Mouse (Mus musculus) stomach, embryonic 16.5 days (tissue): ENCODE results near the gene Iqcn. TPM values are rescaled to one million over a fixed set of nuclear protein-coding genes. Genes with fewer than 3 reads are reported as not detected.

Experiments used
- ATAC-seq: fragments of 200-750 bp; cut with Nextera tagmentation; 2 replicates; pipeline ENCODE4 v1.8.0; 2017; ENCODE audit warnings: moderate number of reproducible peaks, moderate TSS enrichment; ENCODE audit not compliant: insufficient read depth, low FRiP score
- H3K27ac ChIP-seq: fragments of 300-500 bp; sonication (generic); 2 replicates; pipeline ENCODE4 v1.5.1; 2014; ENCODE audit warnings: low read length
- H3K27me3 ChIP-seq: fragments of 300-500 bp; sonication (generic); 2 replicates; pipeline ENCODE4 v1.6.1; 2014; ENCODE audit warnings: low read length, control low read depth, mixed read lengths; ENCODE audit not compliant: control insufficient read depth, insufficient read depth
- H3K36me3 ChIP-seq: fragments of 300-500 bp; sonication (generic); 2 replicates; pipeline ENCODE4 v1.6.1; 2014; ENCODE audit warnings: low read length; ENCODE audit not compliant: control insufficient read depth, insufficient read depth
- H3K4me1 ChIP-seq: fragments of 300-500 bp; sonication (generic); 2 replicates; pipeline ENCODE4 v1.6.1; 2014; ENCODE audit warnings: low read length, control low read depth, mixed read lengths; ENCODE audit not compliant: control insufficient read depth, insufficient read depth
- H3K4me2 ChIP-seq: fragments of 300-500 bp; sonication (generic); 2 replicates; pipeline ENCODE4 v1.6.1; 2014; ENCODE audit warnings: low read depth, low read length, mixed read lengths
- H3K4me3 ChIP-seq: fragments of 300-500 bp; sonication (generic); replicated peaks from 2 replicates; pipeline ENCODE4 v1.5.1; 2014; ENCODE audit warnings: mild to moderate bottlenecking, low read length
- H3K9ac ChIP-seq: fragments of 300-500 bp; sonication (generic); 2 replicates; pipeline ENCODE4 v1.6.1; 2014; ENCODE audit warnings: low read length
- H3K9me3 ChIP-seq: fragments of 300-500 bp; sonication (generic); replicated peaks from 2 replicates; pipeline ENCODE4 v1.6.1; 2016; ENCODE audit warnings: low read length, control low read depth; ENCODE audit not compliant: control insufficient read depth
- WGBS: fragments of 180-500 bp; shearing (Covaris S2); extraction: QIAGEN DNeasy Blood & Tissue Kit; methylation state at CpG from one replicate; pipeline ENCODE4 v1.1.7; 2014; 5-methylcytosine and 5-hydroxymethylcytosine counted together
- polyA plus RNA-seq: library from polyadenylated mRNA; unstranded; fragments of >200 nt; fragmentation: Nextera tagmentation; extraction: Ambion mirVana; gene quantifications from 2 replicates; pipeline ENCODE4 v1.2.1, GENCODE M21; 2015

Gene Iqcn
- polyA plus RNA-seq, 1 experiment from 2014 or later = not detected

GRCm38 (mm10) chr8:70765838-70766570 is 62.7 kb downstream of the Iqcn start:
- Histone ChIP-seq H3K9me3 (no peaks in the 10 kb centered on the region), H3K4me1 (peaks cover 40% of the 10 kb centered on the region), H3K27ac (peak overlapping the region; percentile 90), H3K27me3 (no peaks in the 10 kb centered on the region), H3K4me2 (peak overlapping the region; percentile 95), H3K4me3 (peak overlapping the region; percentile 59), H3K9ac (peak overlapping the region; percentile 80), H3K36me3 (peaks cover 27% of the 10 kb centered on the region)
- WGBS = 1% methylated on average over 34 of the region's 34 CpGs
- ATAC-seq = no peak

DNA sequence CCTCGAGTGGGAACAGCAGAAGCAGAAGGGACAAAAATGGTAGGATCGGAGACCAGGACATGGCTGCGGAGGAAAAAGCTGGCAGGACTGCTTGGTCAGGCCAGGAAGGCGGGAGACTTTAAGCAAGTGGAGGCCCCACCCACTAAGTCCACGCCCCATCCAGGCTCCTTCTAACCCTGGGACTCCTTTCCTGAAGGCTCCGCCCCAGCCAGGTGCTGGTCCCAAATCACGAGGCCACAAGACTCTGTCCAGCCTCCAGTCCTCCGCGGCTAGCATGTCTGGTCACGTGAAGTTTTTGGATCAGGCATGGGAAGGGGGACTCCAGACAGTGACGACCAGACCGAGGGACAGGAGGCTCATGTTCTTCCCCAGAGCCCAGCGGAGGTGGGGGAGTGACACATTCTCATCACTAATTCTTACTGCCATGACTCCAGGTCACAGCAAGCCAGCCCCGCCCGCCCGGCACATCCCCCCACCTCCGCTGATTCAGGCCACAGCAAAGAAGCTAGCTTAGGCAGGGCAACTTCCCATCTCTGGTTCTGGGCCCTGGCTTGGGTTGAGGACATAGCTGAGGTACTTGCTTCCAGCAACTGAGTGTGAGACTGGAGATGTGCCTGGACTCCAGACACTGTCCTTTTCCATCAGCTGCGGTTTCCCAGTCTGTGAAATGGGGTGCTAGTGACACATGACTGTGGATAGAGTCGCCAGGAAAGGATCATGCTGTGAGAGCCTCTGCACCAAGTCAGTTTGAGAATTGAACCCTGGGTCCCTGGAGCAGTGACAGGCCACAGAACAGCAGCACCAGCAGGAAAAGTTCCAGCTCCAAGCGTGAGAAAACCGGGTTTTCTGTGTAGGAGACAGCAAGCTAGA is 63.5 kb downstream of the Iqcn start:
- peaks cover 35% of the 10 kb centered on the region for H3K36me3 ChIP-seq
- H3K9me3 ChIP-seq = no peaks in the 10 kb centered on the region
- H3K9ac ChIP-seq = peak overlapping the region; percentile 80
- peak overlapping the region; percentile 95 for H3K4me2 ChIP-seq
- peak; percentile 74 for ATAC-seq
- H3K4me3 ChIP-seq = peak overlapping the region; percentile 59
- H3K27me3 ChIP-seq = no peaks in the 10 kb centered on the region
- peak overlapping the region; percentile 90 for H3K27ac ChIP-seq
- 10% methylated on average over 21 of the region's 21 CpGs for WGBS
- H3K4me1 ChIP-seq = peaks cover 34% of the 10 kb centered on the region

Other genes starting within 250 kb of the Iqcn start
- 24.2 and 24.9 TPM in 2 replicates for gene Klhl26, start 226.5 kb upstream of the Iqcn start, polyA plus RNA-seq
- 2.8 and 4.3 TPM in 2 replicates for gene Tmem59l, start 216.1 kb upstream of the Iqcn start, polyA plus RNA-seq
- 3.4 and 4.9 TPM in 2 replicates for gene Crlf1, start 210.3 kb upstream of the Iqcn start, polyA plus RNA-seq
- 118 and 125 TPM in 2 replicates for gene Rex1bd, start 196.7 kb upstream of the Iqcn start, polyA plus RNA-seq
- gene Uba52, start 192.7 kb upstream of the Iqcn start, polyA plus RNA-seq = 719 and 930 TPM in 2 replicates
- gene Fkbp8, start 175.7 kb upstream of the Iqcn start, polyA plus RNA-seq = 291 and 298 TPM in 2 replicates
- gene Kxd1, start 175.5 kb upstream of the Iqcn start, polyA plus RNA-seq = 53.6 and 53.9 TPM in 2 replicates
- 18.6 and 20.5 TPM in 2 replicates for gene Ell, start 164.0 kb upstream of the Iqcn start, polyA plus RNA-seq
- 104 and 111 TPM in 2 replicates for gene Isyna1, start 109.1 kb upstream of the Iqcn start, polyA plus RNA-seq
- 65.2 and 68.3 TPM in 2 replicates for gene Ssbp4, start 94.6 kb upstream of the Iqcn start, polyA plus RNA-seq
- gene Lrrc25, start 87.3 kb upstream of the Iqcn start, polyA plus RNA-seq = 2.9 and 3.0 TPM in 2 replicates
- gene Gdf15, start 71.0 kb upstream of the Iqcn start, polyA plus RNA-seq = 0.57 and 0.60 TPM in 2 replicates
- gene Pgpep1, start 43.1 kb upstream of the Iqcn start, polyA plus RNA-seq = 47.4 and 57.5 TPM in 2 replicates
- gene Lsm4, start 30.2 kb upstream of the Iqcn start, polyA plus RNA-seq = 154 and 173 TPM in 2 replicates
- 22.5 and 30.0 TPM in 2 replicates for gene Jund, start 4.5 kb upstream of the Iqcn start, polyA plus RNA-seq
- gene Gm3336, start 15.1 kb downstream of the Iqcn start, polyA plus RNA-seq = 2.0 and 4.2 TPM in 2 replicates
- 0.23 and 0.84 TPM in 2 replicates for gene Pde4c, start 20.3 kb downstream of the Iqcn start, polyA plus RNA-seq
- 23.4 and 23.8 TPM in 2 replicates for gene Rab3a, start 51.2 kb downstream of the Iqcn start, polyA plus RNA-seq
- 47.6 and 54.3 TPM in 2 replicates for gene Mpv17l2, start 57.5 kb downstream of the Iqcn start, polyA plus RNA-seq
- gene Pik3r2, start 73.3 kb downstream of the Iqcn start, polyA plus RNA-seq = 57.6 and 60.8 TPM in 2 replicates
- gene Mast3, start 101.6 kb downstream of the Iqcn start, polyA plus RNA-seq = 10.0 and 10.5 TPM in 2 replicates
- 0.23 TPM in 1 of 2 replicates, not detected in the other for gene Il12rb1, start 105.0 kb downstream of the Iqcn start, polyA plus RNA-seq
- gene Arrdc2, start 136.3 kb downstream of the Iqcn start, polyA plus RNA-seq = 6.0 and 7.1 TPM in 2 replicates
- gene Kcnn1, start 159.8 kb downstream of the Iqcn start, polyA plus RNA-seq = 1.4 TPM in 2 replicates
- gene Ccdc124, start 170.5 kb downstream of the Iqcn start, polyA plus RNA-seq = 85.6 and 89.6 TPM in 2 replicates
- 8.2 and 13.8 TPM in 2 replicates for gene Slc5a5, start 189.3 kb downstream of the Iqcn start, polyA plus RNA-seq
- gene Rpl18a, start 194.0 kb downstream of the Iqcn start, polyA plus RNA-seq = 3,565 and 3,656 TPM in 2 replicates
- gene Map1s, start 202.5 kb downstream of the Iqcn start, polyA plus RNA-seq = 39.8 and 41.4 TPM in 2 replicates